Mouse (Mus musculus) spleen, adult 12 weeks (tissue): ENCODE data around the gene Oxgr1.

Experiments
- DNase-seq: peaks from one replicate; pipeline ENCODE4 v3.0.0; 2022; ENCODE audit warnings: low spot score

The Oxgr1 gene

GRCm38 (mm10) chr14:119980698-119981235 lies 61.5 kb downstream of the Oxgr1 start:
- no peak for DNase-seq
